Mouse (Mus musculus) left cerebral cortex, adult 9 months (tissue): ENCODE measurements at regions not wholly inside any gene's neighbourhood (a gene's known extent, or its start where the extent isn't known, plus 50 kb on each side); places are given as distances from the start of the nearest gene placed in this dataset.

Experiments used
- DNase-seq, 2 experiments: peaks; one replicate each; pipeline ENCODE4 v3.0.0; 2022; ENCODE audit warnings: low spot score in 2 of 2

GRCm38 (mm10) chr8:77850523-77850922 lies 126.3 kb upstream of the Ednra start:
- DNase-seq, result no peak

- no peak for DNase-seq
Measured at GRCm38 (mm10) chr8:77870264-77870663, 146.0 kb upstream of the Ednra start.

- no peak for DNase-seq
Measured at GRCm38 (mm10) chr8:77872771-77873170, 148.5 kb upstream of the Ednra start.

- no peak for DNase-seq
Measured at GRCm38 (mm10) chr8:77919776-77920175, 195.5 kb upstream of the Ednra start.

- DNase-seq, result no peak
Measured at GRCm38 (mm10) chr8:77921868-77922267, 197.6 kb upstream of the Ednra start.

GRCm38 (mm10) chr8:77947702-77948101 lies 223.4 kb upstream of the Ednra start:
- no peak for DNase-seq

- DNase-seq, result no peak
Measured at GRCm38 (mm10) chr8:77949640-77950039, 225.4 kb upstream of the Ednra start.

GRCm38 (mm10) chr8:77958814-77959372 lies 234.6 kb upstream of the Ednra start:
- no peak for DNase-seq

- no peak for DNase-seq
Measured at GRCm38 (mm10) chr8:77963102-77963698, 238.9 kb upstream of the Ednra start.

- no peak for DNase-seq
Measured at GRCm38 (mm10) chr8:77970378-77970777, 242.7 kb upstream of the Ttc29 start.

- no peak for DNase-seq
Measured at GRCm38 (mm10) chr8:77973714-77974113, 239.4 kb upstream of the Ttc29 start.

- DNase-seq, result no peak
Measured at GRCm38 (mm10) chr8:77979106-77979505, 234.0 kb upstream of the Ttc29 start.

GRCm38 (mm10) chr8:77980701-77981100 lies 232.4 kb upstream of the Ttc29 start:
- no peak for DNase-seq

- DNase-seq, result no peak
Measured at GRCm38 (mm10) chr8:77982031-77982430, 231.1 kb upstream of the Ttc29 start.

- no peak for DNase-seq
Measured at GRCm38 (mm10) chr8:77983476-77983875, 229.6 kb upstream of the Ttc29 start.

GRCm38 (mm10) chr8:77987237-77987636 lies 225.9 kb upstream of the Ttc29 start:
- DNase-seq, result no peak

- no peak for DNase-seq
Measured at GRCm38 (mm10) chr8:77988291-77989056, 224.6 kb upstream of the Ttc29 start.

GRCm38 (mm10) chr8:77991050-77991449 lies 222.0 kb upstream of the Ttc29 start:
- DNase-seq, result no peak

- DNase-seq, result no peak
Measured at GRCm38 (mm10) chr8:78000303-78000702, 212.8 kb upstream of the Ttc29 start.

- DNase-seq, result no peak
Measured at GRCm38 (mm10) chr8:78001656-78002055, 211.4 kb upstream of the Ttc29 start.

- DNase-seq, result peak in 1 of 2 experiments; percentile 1
Measured at GRCm38 (mm10) chr8:78002071-78002470, 211.0 kb upstream of the Ttc29 start.

GRCm38 (mm10) chr8:78003888-78004543 lies 209.1 kb upstream of the Ttc29 start:
- peak; percentile 6 to 74 for DNase-seq

GRCm38 (mm10) chr8:78004891-78005290 lies 208.2 kb upstream of the Ttc29 start:
- DNase-seq, result no peak
